Mouse (Mus musculus): Measurements from ENCODE around the gene Cfap54.

Cfap54 gene

GRCm38 (mm10) chr10:92790247-92790646, 291.2 kb downstream of the Cfap54 start:
- DNase-seq (ENCODE audit: low read depth, low spot score): no peak

DNA sequence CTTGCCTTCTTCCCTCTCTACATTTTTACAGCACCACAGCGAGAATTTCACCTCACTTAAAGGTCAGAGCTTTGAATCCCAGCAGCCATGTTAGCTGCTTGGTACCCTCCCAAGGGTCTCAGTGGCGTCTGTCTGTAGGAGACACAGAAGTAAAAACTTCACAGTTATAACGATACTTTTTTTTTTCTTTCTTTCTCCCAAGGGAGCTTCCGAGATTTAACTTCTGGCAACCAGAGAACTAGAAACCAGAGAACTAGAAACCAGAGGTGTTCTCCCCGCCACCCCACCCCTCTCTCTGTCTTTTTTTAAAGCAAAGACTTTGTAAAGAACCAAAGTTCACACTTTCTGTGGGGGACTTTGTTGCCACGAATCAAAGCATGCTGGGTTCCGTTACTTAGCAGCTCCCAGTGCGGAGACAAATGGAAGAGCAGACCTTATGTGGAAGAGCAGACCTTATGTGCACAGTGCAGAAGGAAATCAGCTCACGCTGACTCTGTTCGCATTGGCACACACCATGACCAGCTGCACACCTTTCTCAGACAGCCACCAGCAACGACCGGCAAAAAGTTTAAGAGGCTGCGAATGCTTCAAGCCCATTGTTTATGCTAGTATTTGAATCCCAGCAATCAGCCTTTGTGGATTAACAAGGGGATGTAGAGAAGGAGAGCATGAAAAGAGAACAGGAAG, 292.9 kb downstream of the Cfap54 start:
- no peak for DNase-seq (ENCODE audit: low read depth, low spot score)

- DNase-seq (ENCODE audit: low read depth, low spot score): no peak
Observed at GRCm38 (mm10) chr10:92782691-92783090, 298.7 kb downstream of the Cfap54 start.

DNA sequence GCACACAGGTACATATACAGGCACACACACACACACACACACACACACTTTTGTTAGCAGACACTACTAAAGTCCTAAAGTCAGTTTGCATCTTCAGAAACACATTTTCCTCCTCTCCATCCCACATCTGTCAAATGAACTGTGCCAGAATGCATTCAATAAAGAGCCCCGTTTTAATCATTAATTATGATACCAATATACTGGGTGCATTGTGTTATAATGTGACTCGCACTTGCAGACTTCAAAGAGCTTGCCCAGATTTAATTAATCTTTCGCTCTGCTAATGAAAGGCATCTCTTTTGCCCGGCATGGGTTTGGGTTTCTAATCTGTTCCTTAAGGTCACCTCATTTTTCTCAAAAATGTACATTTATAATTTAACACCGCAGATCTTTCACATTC, 327.1 kb downstream of the Cfap54 start:
- DNase-seq (ENCODE audit: low read depth, low spot score): no peak

- no peak for DNase-seq (ENCODE audit: low read depth, low spot score)
Observed at GRCm38 (mm10) chr10:92730339-92730738, 351.1 kb downstream of the Cfap54 start.

DNA sequence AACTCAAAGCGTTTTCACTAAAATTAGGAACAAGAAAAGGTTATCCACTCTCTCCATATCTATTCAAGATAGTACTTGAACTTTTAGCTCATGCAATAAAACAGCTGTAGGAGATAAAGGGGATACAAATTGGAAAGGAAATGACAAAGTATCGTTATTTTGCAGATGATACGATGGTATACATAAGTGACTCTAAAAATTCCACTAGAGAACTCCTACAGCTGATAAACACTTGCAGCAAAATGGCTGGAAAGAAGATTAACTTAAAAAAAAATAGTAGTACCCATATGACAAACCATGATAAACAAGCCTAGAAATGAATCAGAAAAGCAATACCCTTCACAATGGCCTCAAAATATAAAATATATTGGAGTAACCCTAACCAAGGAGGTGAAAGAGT, 352.7 kb downstream of the Cfap54 start:
- DNase-seq (ENCODE audit: low read depth, low spot score): no peak
